Comparison of ENCODE assay signal across 27 mouse cellular contexts in the genomic region with DNA sequence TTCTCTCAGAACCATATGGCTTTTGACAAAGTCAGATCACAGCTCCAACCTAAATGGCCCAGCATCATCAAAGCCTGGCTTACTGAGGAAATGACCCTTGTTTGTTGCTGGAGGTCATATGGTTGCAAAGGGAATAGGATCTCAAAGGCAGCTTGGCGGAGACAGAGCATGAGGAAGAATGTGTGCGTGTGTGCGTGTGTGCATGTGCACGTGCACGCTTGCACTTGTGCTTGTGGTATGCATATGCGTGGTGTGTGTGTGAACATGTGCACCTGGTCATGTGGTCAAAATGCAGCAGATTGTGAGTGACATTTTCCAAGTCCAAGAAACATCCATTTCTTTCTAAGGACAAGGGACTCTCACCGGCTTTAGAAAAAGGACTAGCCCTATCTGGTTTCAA.
DNase-seq lines count a peak whose midpoint lies in the region; ATAC-seq lines count a peak whose summit lies in the region.
"Had no signal": no experiment of that assay in that cellular context is flagged by ENCODE, and none has a peak within 500 bp of the region (broad histone marks: within the 10 kb centered on the region; RNA-seq: fewer than 3 reads in every experiment).

No protein-coding gene starts in this region.

- DNase-seq in embryonic facial prominence, embryonic 11.5 days (ENCODE audit: low spot score) = peak; percentile 25
- DNase-seq in embryonic facial prominence, embryonic 10.5 days (ENCODE audit: low spot score) = no peak
- no peak for DNase-seq in hindbrain, embryonic 10.5 days (ENCODE audit: low spot score)
- DNase-seq in hindbrain, embryonic 11.5 days (ENCODE audit: low spot score) = no peak
- peak; percentile 13 for DNase-seq in ZHBTc4 (ENCODE audit: low read depth, low spot score)
- DNase-seq in limb, embryonic 10.5 days (ENCODE audit: low spot score) = peak; percentile 35
- no peak for DNase-seq in layer of hippocampus, postnatal 14 days (ENCODE audit: low spot score in 2 of 2)
- no peak for DNase-seq in left cerebral cortex, adult 18-20 months (ENCODE audit: low spot score in 2 of 2)
- DNase-seq: adrenal gland, postnatal 10 days; cerebellum, adult 11 months; cerebellum, adult 2 months; cerebellum, adult 9-11 months; cerebellum, postnatal 25 days; forebrain, postnatal 0 days; gastrocnemius, adult 2 months; gastrocnemius, postnatal 14 days; heart, adult 18-20 months; heart, postnatal 36 days; kidney, adult 11 months had no signal

- no peaks in the 10 kb centered on the region for H3K9me3 ChIP-seq in embryonic facial prominence, embryonic 11.5 days (replicated peaks; ENCODE audit: control insufficient read depth, low read length)
- H3K9me3 ChIP-seq in embryonic facial prominence, embryonic 10.5 days = no peaks in the 10 kb centered on the region
- H3K9me3 ChIP-seq in hindbrain, embryonic 10.5 days = no peaks in the 10 kb centered on the region
- H3K9me3 ChIP-seq in hindbrain, embryonic 11.5 days (ENCODE audit: control insufficient read depth, low read length) = no peaks in the 10 kb centered on the region
- H3K9me3 ChIP-seq in limb, embryonic 10.5 days (replicated peaks) = no peaks in the 10 kb centered on the region
- H3K9me3 ChIP-seq: embryonic facial prominence, embryonic 12.5 days; embryonic facial prominence, embryonic 15.5 days; heart, embryonic 13.5 days; hindbrain, embryonic 12.5 days; hindbrain, embryonic 15.5 days; intestine, embryonic 15.5 days had no signal

- no peak overlapping the region for H3K27ac ChIP-seq in embryonic facial prominence, embryonic 11.5 days (replicated peaks; ENCODE audit: low read depth, low read length)
- H3K27ac ChIP-seq in embryonic facial prominence, embryonic 10.5 days (replicated peaks) = no peak overlapping the region
- H3K27ac ChIP-seq in hindbrain, embryonic 10.5 days = peak overlapping the region; percentile 9; the same call in 1 of the 2 replicates
- no peak overlapping the region for H3K27ac ChIP-seq in hindbrain, embryonic 11.5 days (ENCODE audit: low read depth, low read length)
- H3K27ac ChIP-seq in limb, embryonic 10.5 days = peak overlapping the region; percentile 22; the same call in 1 of the 2 replicates
- H3K27ac ChIP-seq: embryonic facial prominence, embryonic 12.5 days; embryonic facial prominence, embryonic 15.5 days; gastrocnemius, adult 2 months; heart, embryonic 13.5 days; hindbrain, embryonic 12.5 days; hindbrain, embryonic 15.5 days; intestine, embryonic 15.5 days had no signal

- no peak for ATAC-seq in embryonic facial prominence, embryonic 11.5 days (replicated peaks; ENCODE audit: insufficient number of reproducible peaks, low FRiP score, low TSS enrichment, low read depth)
- ATAC-seq in hindbrain, embryonic 11.5 days (ENCODE audit: low FRiP score) = no peak
- ATAC-seq: CD4-positive, CD25-positive, alpha-beta regulatory T cell, adult 4 months; forebrain, embryonic 14.5 days; forebrain, postnatal 0 days; intestine, embryonic 15.5 days had no signal

- H3K9ac ChIP-seq in embryonic facial prominence, embryonic 11.5 days (replicated peaks; ENCODE audit: low read length) = no peak overlapping the region
- H3K9ac ChIP-seq in hindbrain, embryonic 11.5 days (ENCODE audit: low read depth, low read length) = no peak overlapping the region
- H3K9ac ChIP-seq: embryonic facial prominence, embryonic 12.5 days; embryonic facial prominence, embryonic 15.5 days; forebrain, postnatal 0 days; heart, embryonic 13.5 days; hindbrain, embryonic 12.5 days; hindbrain, embryonic 15.5 days; intestine, embryonic 15.5 days had no signal

- no peaks in the 10 kb centered on the region for H3K36me3 ChIP-seq in embryonic facial prominence, embryonic 11.5 days (replicated peaks; ENCODE audit: control insufficient read depth, insufficient read depth, low read depth, low read length)
- no peaks in the 10 kb centered on the region for H3K36me3 ChIP-seq in embryonic facial prominence, embryonic 10.5 days (replicated peaks)
- H3K36me3 ChIP-seq in hindbrain, embryonic 10.5 days = no peaks in the 10 kb centered on the region
- no peaks in the 10 kb centered on the region for H3K36me3 ChIP-seq in hindbrain, embryonic 11.5 days (ENCODE audit: control insufficient read depth, insufficient read depth, low read length)
- H3K36me3 ChIP-seq in limb, embryonic 10.5 days = no peaks in the 10 kb centered on the region
- H3K36me3 ChIP-seq: embryonic facial prominence, embryonic 12.5 days; embryonic facial prominence, embryonic 15.5 days; heart, embryonic 13.5 days; hindbrain, embryonic 12.5 days; hindbrain, embryonic 15.5 days; intestine, embryonic 15.5 days had no signal

- H3K27me3 ChIP-seq in embryonic facial prominence, embryonic 11.5 days (ENCODE audit: control insufficient read depth, insufficient read depth, low read length) = no peaks in the 10 kb centered on the region
- H3K27me3 ChIP-seq in embryonic facial prominence, embryonic 10.5 days (replicated peaks; ENCODE audit: low read depth, poor library complexity, severe bottlenecking) = no peaks in the 10 kb centered on the region
- no peaks in the 10 kb centered on the region for H3K27me3 ChIP-seq in hindbrain, embryonic 10.5 days (ENCODE audit: insufficient read depth, poor library complexity, severe bottlenecking)
- no peaks in the 10 kb centered on the region for H3K27me3 ChIP-seq in hindbrain, embryonic 11.5 days (ENCODE audit: control insufficient read depth, insufficient read depth, low read length)
- no peaks in the 10 kb centered on the region for H3K27me3 ChIP-seq in limb, embryonic 10.5 days (ENCODE audit: low read depth, poor library complexity, severe bottlenecking)
- H3K27me3 ChIP-seq: embryonic facial prominence, embryonic 12.5 days; embryonic facial prominence, embryonic 15.5 days; heart, embryonic 13.5 days; hindbrain, embryonic 12.5 days; hindbrain, embryonic 15.5 days; intestine, embryonic 15.5 days had no signal

- WGBS in embryonic facial prominence, embryonic 11.5 days = 62% methylated on average over 7 of the region's 7 CpGs
- 57% methylated on average over 7 of the region's 7 CpGs for WGBS in embryonic facial prominence, embryonic 10.5 days
- WGBS in hindbrain, embryonic 10.5 days = 74% methylated on average over 7 of the region's 7 CpGs
- WGBS in hindbrain, embryonic 11.5 days = 75% methylated on average over 7 of the region's 7 CpGs
- 42% methylated on average over 7 of the region's 7 CpGs for WGBS in limb, embryonic 10.5 days

- H3K4me3 ChIP-seq in embryonic facial prominence, embryonic 11.5 days (ENCODE audit: low read depth, low read length) = no peak overlapping the region
- no peak overlapping the region for H3K4me3 ChIP-seq in embryonic facial prominence, embryonic 10.5 days
- H3K4me3 ChIP-seq in hindbrain, embryonic 10.5 days = no peak overlapping the region
- no peak overlapping the region for H3K4me3 ChIP-seq in hindbrain, embryonic 11.5 days (ENCODE audit: low read depth, low read length)
- no peak overlapping the region for H3K4me3 ChIP-seq in limb, embryonic 10.5 days
- H3K4me3 ChIP-seq: embryonic facial prominence, embryonic 12.5 days; embryonic facial prominence, embryonic 15.5 days; gastrocnemius, adult 2 months; heart, embryonic 13.5 days; hindbrain, embryonic 12.5 days; hindbrain, embryonic 15.5 days; intestine, embryonic 15.5 days had no signal

- H3K4me1 ChIP-seq in embryonic facial prominence, embryonic 11.5 days (ENCODE audit: control insufficient read depth, insufficient read depth, low read length) = peaks cover 2% of the 10 kb centered on the region; the same call in 1 of the 2 replicates
- H3K4me1 ChIP-seq in embryonic facial prominence, embryonic 10.5 days = peaks cover 35% of the 10 kb centered on the region
- peaks cover 27% of the 10 kb centered on the region for H3K4me1 ChIP-seq in hindbrain, embryonic 10.5 days (replicated peaks)
- H3K4me1 ChIP-seq in hindbrain, embryonic 11.5 days (replicated peaks; ENCODE audit: control insufficient read depth, insufficient read depth, low read length) = 0 out of 2 replicates have a peak, but pooled peaks cover 3% of the 10 kb centered on the region
- H3K4me1 ChIP-seq in limb, embryonic 10.5 days = peaks cover 27% of the 10 kb centered on the region
- H3K4me1 ChIP-seq: embryonic facial prominence, embryonic 15.5 days; hindbrain, embryonic 15.5 days had no signal

- no peak overlapping the region for H3K4me2 ChIP-seq in embryonic facial prominence, embryonic 11.5 days (ENCODE audit: low read depth, low read length)
- H3K4me2 ChIP-seq in hindbrain, embryonic 11.5 days (replicated peaks; ENCODE audit: low read depth, low read length) = no peak overlapping the region
- H3K4me2 ChIP-seq: embryonic facial prominence, embryonic 12.5 days; embryonic facial prominence, embryonic 15.5 days; heart, embryonic 13.5 days; hindbrain, embryonic 12.5 days; hindbrain, embryonic 15.5 days; intestine, embryonic 15.5 days had no signal

Comparison
In these comparisons a context has a peak if more than half of its experiments do, and no peak if none do; other contexts are left out.
1. DNase-seq: peak in embryonic facial prominence, embryonic 11.5 days (single experiment), ZHBTc4 (single experiment) and limb, embryonic 10.5 days (single experiment); none in embryonic facial prominence, embryonic 10.5 days (single experiment), hindbrain, embryonic 10.5 days (single experiment), hindbrain, embryonic 11.5 days (single experiment), layer of hippocampus, postnatal 14 days (0 of 2) and left cerebral cortex, adult 18-20 months (0 of 2).
2. H3K27ac ChIP-seq: peak in hindbrain, embryonic 10.5 days (single experiment) and limb, embryonic 10.5 days (single experiment); none in embryonic facial prominence, embryonic 11.5 days (single experiment), embryonic facial prominence, embryonic 10.5 days (single experiment) and hindbrain, embryonic 11.5 days (single experiment).